Mouse (Mus musculus) kidney, embryonic 16.5 days (tissue): ENCODE measurements around the gene Retsat. TPM values are rescaled to one million over a fixed set of nuclear protein-coding genes. Genes with fewer than 3 reads are reported as not detected.

Experiments
- ATAC-seq: fragments of 200-750 bp; cut with Nextera tagmentation; 2 replicates; pipeline ENCODE4 v1.8.0; 2017; ENCODE audit warnings: moderate TSS enrichment; ENCODE audit not compliant: low FRiP score, low TSS enrichment
- H3K27ac ChIP-seq: fragments of 300-500 bp; sonication (generic); 2 replicates; pipeline ENCODE4 v1.5.1; 2014; ENCODE audit warnings: low read length
- H3K27me3 ChIP-seq: fragments of 300-500 bp; sonication (generic); 2 replicates; pipeline ENCODE4 v1.6.1; 2014; ENCODE audit warnings: low read length, control low read depth, mixed read lengths; ENCODE audit not compliant: insufficient read depth
- H3K36me3 ChIP-seq: fragments of 300-500 bp; sonication (generic); 2 replicates; pipeline ENCODE4 v1.6.1; 2014; ENCODE audit warnings: low read length, control low read depth, mixed read lengths; ENCODE audit not compliant: insufficient read depth
- H3K4me1 ChIP-seq: fragments of 300-500 bp; sonication (generic); 2 replicates; pipeline ENCODE4 v1.6.1; 2014; ENCODE audit warnings: low read length, control low read depth, mixed read lengths; ENCODE audit not compliant: insufficient read depth
- H3K4me2 ChIP-seq: fragments of 300-500 bp; sonication (generic); replicated peaks from 2 replicates; pipeline ENCODE4 v1.6.1; 2014; ENCODE audit warnings: low read depth, low read length
- H3K4me3 ChIP-seq: fragments of 300-500 bp; sonication (generic); 2 replicates; pipeline ENCODE4 v1.5.1; 2014; ENCODE audit warnings: mild to moderate bottlenecking, low read length
- H3K9ac ChIP-seq: fragments of 300-500 bp; sonication (generic); replicated peaks from 2 replicates; pipeline ENCODE4 v1.6.1; 2014; ENCODE audit warnings: low read length
- H3K9me3 ChIP-seq: fragments of 300-500 bp; sonication (generic); 2 replicates; pipeline ENCODE4 v1.6.1; 2016; ENCODE audit warnings: low read length, control low read depth
- WGBS: fragments of 180-500 bp; shearing (Covaris S2); extraction: QIAGEN DNeasy Blood & Tissue Kit; methylation state at CpG from one replicate; pipeline ENCODE4 v1.1.7; 2014; 5-methylcytosine and 5-hydroxymethylcytosine counted together
- polyA plus RNA-seq: library from polyadenylated mRNA; unstranded; fragments of >200 nt; fragmentation: Nextera tagmentation; extraction: Ambion mirVana; gene quantifications from 2 replicates; pipeline ENCODE4 v1.2.1, GENCODE M21; 2015

Retsat gene
- polyA plus RNA-seq, 1 experiment from 2014 or later, result 36.0 TPM

GRCm38 (mm10) chr6:72635760-72636431 is 37.6 kb downstream of the Retsat start:
- H3K27ac ChIP-seq, result peak overlapping the region; percentile 40
- H3K4me2 ChIP-seq, result no peak overlapping the region
- H3K27me3 ChIP-seq, result no peaks in the 10 kb centered on the region
- H3K9ac ChIP-seq, result peak overlapping the region; percentile 5; the same call in 1 of the 2 replicates
- peaks cover 7% of the 10 kb centered on the region for H3K36me3 ChIP-seq
- no peaks in the 10 kb centered on the region for H3K9me3 ChIP-seq
- 31% methylated on average over 12 of the region's 12 CpGs for WGBS
- peak; percentile 91 for ATAC-seq
- no peak overlapping the region for H3K4me3 ChIP-seq
- peaks cover 8% of the 10 kb centered on the region for H3K4me1 ChIP-seq

- Histone ChIP-seq H3K4me1 (peaks cover 8% of the 10 kb centered on the region), H3K27ac (peak overlapping the region; percentile 40; the same call in 1 of the 2 replicates), H3K9me3 (no peaks in the 10 kb centered on the region), H3K9ac (0 out of 2 replicates have a peak overlapping the region, but pooled peaks have one; percentile 5), H3K36me3 (peaks cover 4% of the 10 kb centered on the region), H3K4me3 (no peak overlapping the region), H3K27me3 (no peaks in the 10 kb centered on the region), H3K4me2 (no peak overlapping the region)
- WGBS, result 79% methylated on average over 3 of the region's 3 CpGs
- no peak for ATAC-seq
Measured at GRCm38 (mm10) chr6:72636940-72637339, 38.7 kb downstream of the Retsat start.

- no peak overlapping the region for H3K9ac ChIP-seq
- no peak overlapping the region for H3K4me3 ChIP-seq
- H3K27ac ChIP-seq, result no peak overlapping the region
- no peak overlapping the region for H3K4me2 ChIP-seq
- ATAC-seq, result no peak
- H3K36me3 ChIP-seq, result peaks cover 2% of the 10 kb centered on the region; the same call in 1 of the 2 replicates
- H3K27me3 ChIP-seq, result no peaks in the 10 kb centered on the region
- no peaks in the 10 kb centered on the region for H3K9me3 ChIP-seq
- WGBS, result 76% methylated on average over 18 of the region's 18 CpGs
- peaks cover 7% of the 10 kb centered on the region for H3K4me1 ChIP-seq
Measured at GRCm38 (mm10) chr6:72641218-72641954, 43.1 kb downstream of the Retsat start.

GRCm38 (mm10) chr6:72644576-72644975 is 46.3 kb downstream of the Retsat start:
- no peak overlapping the region for H3K4me3 ChIP-seq
- no peak overlapping the region for H3K4me2 ChIP-seq
- H3K9ac ChIP-seq, result no peak overlapping the region
- WGBS, result 79% methylated on average over 4 of the region's 4 CpGs
- no peak for ATAC-seq
- H3K27me3 ChIP-seq, result no peaks in the 10 kb centered on the region
- H3K27ac ChIP-seq, result no peak overlapping the region
- H3K4me1 ChIP-seq, result 0 out of 2 replicates have a peak, but pooled peaks cover 5% of the 10 kb centered on the region
- H3K36me3 ChIP-seq, result peaks cover 7% of the 10 kb centered on the region; the same call in 1 of the 2 replicates
- H3K9me3 ChIP-seq, result no peaks in the 10 kb centered on the region

- Histone ChIP-seq H3K27me3 (no peaks in the 10 kb centered on the region), H3K4me3 (no peak overlapping the region), H3K9ac (no peak overlapping the region), H3K4me2 (no peak overlapping the region), H3K36me3 (peaks cover 5% of the 10 kb centered on the region; the same call in 1 of the 2 replicates), H3K4me1 (peaks cover 11% of the 10 kb centered on the region), H3K27ac (no peak overlapping the region), H3K9me3 (no peaks in the 10 kb centered on the region)
- no peak for ATAC-seq
- WGBS, result 88% methylated on average over 7 of the region's 7 CpGs
Measured at GRCm38 (mm10) chr6:72645364-72645763, 47.1 kb downstream of the Retsat start.

DNA sequence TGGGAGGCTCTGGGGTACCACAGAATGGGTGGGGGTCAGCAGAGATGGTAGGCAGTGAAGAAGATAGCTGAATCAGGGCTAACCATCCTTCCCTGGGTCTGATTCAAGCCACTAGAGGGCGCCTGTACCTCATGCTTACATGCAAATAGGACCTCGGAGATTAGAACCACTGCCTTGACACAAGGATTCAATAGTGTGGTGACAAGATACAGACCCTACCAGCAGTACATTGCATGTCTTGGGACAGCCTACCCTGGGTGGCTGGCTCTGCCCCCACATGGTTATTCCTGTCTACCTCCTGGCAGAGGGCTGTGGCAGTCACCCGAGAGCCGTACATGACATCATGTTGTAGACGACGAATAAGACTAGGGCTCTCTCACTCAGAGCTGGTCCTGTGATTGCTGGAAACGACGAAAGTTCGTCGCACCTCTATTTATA is 49.1 kb downstream of the Retsat start:
- WGBS, result 50% methylated on average over 10 of the region's 10 CpGs

GRCm38 (mm10) chr6:72648002-72648595 is 49.8 kb downstream of the Retsat start:
- Histone ChIP-seq H3K9ac (no peak overlapping the region), H3K9me3 (no peaks in the 10 kb centered on the region), H3K4me1 (peaks cover 16% of the 10 kb centered on the region), H3K4me2 (no peak overlapping the region), H3K36me3 (0 out of 2 replicates have a peak, but pooled peaks cover 4% of the 10 kb centered on the region), H3K27me3 (no peaks in the 10 kb centered on the region), H3K4me3 (no peak overlapping the region), H3K27ac (no peak overlapping the region)
- ATAC-seq, result no peak
- WGBS, result 60% methylated on average over 12 of the region's 12 CpGs

More for the DNA sequence above, 49.1 kb downstream of the Retsat start:
- H3K27ac ChIP-seq, result no peak overlapping the region
- H3K4me1 ChIP-seq, result peaks cover 19% of the 10 kb centered on the region
- no peak overlapping the region for H3K4me2 ChIP-seq
- H3K36me3 ChIP-seq, result 0 out of 2 replicates have a peak, but pooled peaks cover 4% of the 10 kb centered on the region
- no peak overlapping the region for H3K4me3 ChIP-seq
- ATAC-seq, result peak; percentile 67
- no peaks in the 10 kb centered on the region for H3K9me3 ChIP-seq
- H3K9ac ChIP-seq, result no peak overlapping the region
- no peaks in the 10 kb centered on the region for H3K27me3 ChIP-seq

DNA sequence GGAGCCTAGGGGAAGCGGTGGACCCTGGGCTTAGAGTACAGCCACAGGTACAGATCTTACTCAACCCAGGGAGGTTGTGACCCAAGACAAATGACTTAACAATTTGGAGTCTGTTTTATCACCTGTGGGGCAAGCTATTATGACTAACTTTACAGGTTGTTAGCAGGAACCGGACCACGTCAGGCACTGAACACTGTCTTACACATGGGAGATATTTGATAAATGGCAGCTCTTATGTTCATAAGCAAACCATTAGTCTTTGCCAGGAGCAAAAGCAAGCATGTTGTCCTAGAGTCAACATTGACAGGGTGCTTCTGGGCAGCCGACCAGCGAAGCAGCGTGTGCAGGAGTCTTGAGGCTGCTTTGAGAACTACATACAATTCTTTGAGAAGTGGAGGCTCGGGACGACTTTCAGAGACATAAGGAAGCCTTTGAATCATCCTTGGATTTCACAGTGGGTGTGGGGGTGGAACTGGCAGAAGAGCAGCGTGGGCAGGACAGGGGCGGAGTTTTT is 52.1 kb downstream of the Retsat start:
- Histone ChIP-seq H3K27me3 (no peaks in the 10 kb centered on the region), H3K27ac (0 out of 2 replicates have a peak overlapping the region, but pooled peaks have one; percentile 8), H3K9ac (no peak overlapping the region), H3K9me3 (no peaks in the 10 kb centered on the region), H3K36me3 (0 out of 2 replicates have a peak, but pooled peaks cover 4% of the 10 kb centered on the region), H3K4me1 (peaks cover 32% of the 10 kb centered on the region), H3K4me3 (no peak overlapping the region), H3K4me2 (no peak overlapping the region)
- no peak for ATAC-seq
- 41% methylated on average over 10 of the region's 10 CpGs for WGBS

- ATAC-seq, result no peak
- H3K4me1 ChIP-seq, result peaks cover 48% of the 10 kb centered on the region
- WGBS, result 73% methylated on average over 7 of the region's 7 CpGs
- no peaks in the 10 kb centered on the region for H3K27me3 ChIP-seq
- no peak overlapping the region for H3K4me3 ChIP-seq
- no peaks in the 10 kb centered on the region for H3K9me3 ChIP-seq
- no peak overlapping the region for H3K27ac ChIP-seq
- 0 out of 2 replicates have a peak, but pooled peaks cover 4% of the 10 kb centered on the region for H3K36me3 ChIP-seq
- no peak overlapping the region for H3K9ac ChIP-seq
- no peak overlapping the region for H3K4me2 ChIP-seq
Measured at GRCm38 (mm10) chr6:72653419-72653818, 55.1 kb downstream of the Retsat start.
